Mouse (Mus musculus) embryonic facial prominence, embryonic 13.5 days (tissue): ENCODE data around the gene Bcl9l. TPM values are rescaled to one million over a fixed set of nuclear protein-coding genes. Genes with fewer than 3 reads are reported as not detected.

ENCODE experiments used
- ATAC-seq: fragments of 200-750 bp; cut with Nextera tagmentation; 2 replicates; pipeline ENCODE4 v1.8.0; 2017; ENCODE audit warnings: low read depth; ENCODE audit not compliant: insufficient number of reproducible peaks, insufficient read depth, low FRiP score, low TSS enrichment
- H3K27ac ChIP-seq: fragments of 300-500 bp; sonication (generic); 2 replicates; pipeline ENCODE4 v1.5.1; 2015; ENCODE audit warnings: moderate library complexity, mild to moderate bottlenecking, inconsistent platforms
- H3K27me3 ChIP-seq: fragments of 300-500 bp; sonication (generic); 2 replicates; pipeline ENCODE4 v1.6.1; 2015; ENCODE audit warnings: mild to moderate bottlenecking, inconsistent platforms
- H3K36me3 ChIP-seq: fragments of 300-500 bp; sonication (generic); 2 replicates; pipeline ENCODE4 v1.6.1; 2015; ENCODE audit warnings: mild to moderate bottlenecking, inconsistent platforms
- H3K4me1 ChIP-seq: fragments of 300-500 bp; sonication (generic); 2 replicates; pipeline ENCODE4 v1.6.1; 2015; ENCODE audit warnings: inconsistent platforms
- H3K4me2 ChIP-seq: fragments of 300-500 bp; sonication (generic); 2 replicates; pipeline ENCODE4 v1.6.1; 2015; ENCODE audit warnings: moderate library complexity, mild to moderate bottlenecking, inconsistent platforms
- H3K4me3 ChIP-seq: fragments of 300-500 bp; sonication (generic); 2 replicates; pipeline ENCODE4 v1.5.1; 2015; ENCODE audit warnings: mild to moderate bottlenecking, inconsistent platforms
- H3K9ac ChIP-seq: fragments of 300-500 bp; sonication (generic); 2 replicates; pipeline ENCODE4 v1.6.1; 2015; ENCODE audit warnings: mild to moderate bottlenecking, inconsistent platforms
- H3K9me3 ChIP-seq: fragments of 300-500 bp; sonication (generic); 2 replicates; pipeline ENCODE4 v1.6.1; 2016; ENCODE audit warnings: inconsistent platforms
- WGBS: fragments of 180-500 bp; shearing (Covaris S2); methylation state at CpG from one replicate; pipeline ENCODE4 v1.1.7; 2015; ENCODE audit warnings: mixed read lengths; 5-methylcytosine and 5-hydroxymethylcytosine counted together
- polyA plus RNA-seq: library from polyadenylated mRNA; unstranded; fragments of >200 nt; fragmentation: Nextera tagmentation; extraction: Ambion mirVana; gene quantifications from 2 replicates; pipeline ENCODE4 v1.2.1, GENCODE M21; 2015

Gene Bcl9l
- polyA plus RNA-seq, 1 experiment from 2014 or later: 18.2 TPM

GRCm38 (mm10) chr9:44500163-44500533 is 17.5 kb downstream of the Bcl9l start:
- H3K27me3 ChIP-seq: no peaks in the 10 kb centered on the region
- peak overlapping the region; percentile 48 for H3K4me3 ChIP-seq
- peak overlapping the region; percentile 79 for H3K4me2 ChIP-seq
- H3K9me3 ChIP-seq: no peaks in the 10 kb centered on the region
- H3K36me3 ChIP-seq: peaks cover 41% of the 10 kb centered on the region
- peaks cover 87% of the 10 kb centered on the region for H3K4me1 ChIP-seq
- ATAC-seq: no peak
- 22% methylated on average over 5 of the region's 5 CpGs for WGBS
- peak overlapping the region; percentile 99 for H3K27ac ChIP-seq
- peak overlapping the region; percentile 75 for H3K9ac ChIP-seq

- H3K9ac ChIP-seq: peak overlapping the region; percentile 75; the same call in 1 of the 2 replicates
- peaks cover 85% of the 10 kb centered on the region for H3K4me1 ChIP-seq
- peak overlapping the region; percentile 79 for H3K4me2 ChIP-seq
- 17% methylated on average over 8 of the region's 8 CpGs for WGBS
- no peaks in the 10 kb centered on the region for H3K9me3 ChIP-seq
- no peak for ATAC-seq
- H3K27ac ChIP-seq: peak overlapping the region; percentile 99
- peak overlapping the region; percentile 48 for H3K4me3 ChIP-seq
- no peaks in the 10 kb centered on the region for H3K27me3 ChIP-seq
- H3K36me3 ChIP-seq: peaks cover 46% of the 10 kb centered on the region
These were observed 18.1 kb downstream of the Bcl9l start for GRCm38 (mm10) chr9:44500638-44501175.

DNA sequence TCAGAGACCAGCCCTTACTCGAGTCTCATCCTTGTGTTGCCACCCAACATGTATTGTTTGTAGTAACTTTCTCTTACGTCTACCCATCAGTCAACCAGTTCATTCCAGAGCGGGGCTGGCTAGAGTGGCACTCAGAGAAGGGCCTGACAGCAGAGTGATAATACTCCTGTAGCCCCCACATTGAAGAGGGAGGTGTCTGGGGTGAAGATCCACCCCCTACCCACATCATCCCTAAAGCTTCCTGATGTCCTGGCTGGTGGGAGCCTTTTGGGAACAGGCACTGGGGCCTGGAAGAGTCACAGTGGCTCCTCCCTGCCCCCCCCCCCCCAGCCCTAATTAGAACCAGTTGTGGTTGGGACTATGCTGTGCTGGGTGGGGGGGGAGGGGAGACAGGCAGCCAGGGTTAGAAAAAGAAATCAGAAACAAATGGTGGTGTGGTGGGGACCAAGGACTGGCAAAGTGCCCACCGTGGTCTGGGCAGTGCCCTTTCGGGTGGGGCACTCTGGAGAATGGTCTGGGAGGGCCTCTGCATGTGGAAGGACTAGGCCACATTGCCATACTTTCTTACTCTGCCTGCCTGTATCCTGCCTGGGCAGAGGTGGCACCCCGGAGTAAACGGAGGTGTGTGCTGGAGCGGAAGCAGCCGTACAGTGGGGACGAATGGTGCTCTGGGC is 18.7 kb downstream of the Bcl9l start:
- no peak for ATAC-seq
- peak overlapping the region; percentile 79 for H3K4me2 ChIP-seq
- peaks cover 51% of the 10 kb centered on the region for H3K36me3 ChIP-seq
- H3K27me3 ChIP-seq: no peaks in the 10 kb centered on the region
- H3K9me3 ChIP-seq: no peaks in the 10 kb centered on the region
- H3K4me1 ChIP-seq: peaks cover 83% of the 10 kb centered on the region
- H3K27ac ChIP-seq: peak overlapping the region; percentile 99
- peak overlapping the region; percentile 75; the same call in 1 of the 2 replicates for H3K9ac ChIP-seq
- H3K4me3 ChIP-seq: peak overlapping the region; percentile 48
- 8% methylated on average over 10 of the region's 10 CpGs for WGBS

DNA sequence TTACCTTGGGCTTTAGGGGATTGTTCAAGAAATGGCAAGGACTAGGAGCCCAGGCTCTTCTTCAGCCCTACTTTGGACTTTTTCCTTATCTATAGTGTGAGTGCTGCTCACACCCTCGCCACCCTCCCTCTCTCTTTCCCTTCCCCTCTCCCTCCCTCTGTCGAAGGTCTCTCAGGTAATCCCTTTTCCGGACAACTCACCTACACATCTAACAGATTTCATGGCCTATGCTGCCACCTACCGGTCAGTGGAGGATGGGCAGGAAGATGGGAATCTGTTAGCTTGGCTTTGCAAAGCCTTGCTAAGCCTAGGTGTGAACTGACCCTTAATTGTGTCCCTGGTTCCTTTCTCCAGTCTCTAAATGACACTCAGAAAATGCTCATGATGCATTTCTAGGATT is 19.4 kb downstream of the Bcl9l start:
- Histone ChIP-seq H3K36me3 (peaks cover 57% of the 10 kb centered on the region), H3K9ac (peak overlapping the region; percentile 75; the same call in 1 of the 2 replicates), H3K4me1 (peaks cover 77% of the 10 kb centered on the region), H3K9me3 (no peaks in the 10 kb centered on the region), H3K4me2 (peak overlapping the region; percentile 79), H3K27ac (peak overlapping the region; percentile 99), H3K27me3 (no peaks in the 10 kb centered on the region), H3K4me3 (peak overlapping the region; percentile 48)
- no peak for ATAC-seq
- 0% methylated on average over 4 of the region's 4 CpGs for WGBS

DNA sequence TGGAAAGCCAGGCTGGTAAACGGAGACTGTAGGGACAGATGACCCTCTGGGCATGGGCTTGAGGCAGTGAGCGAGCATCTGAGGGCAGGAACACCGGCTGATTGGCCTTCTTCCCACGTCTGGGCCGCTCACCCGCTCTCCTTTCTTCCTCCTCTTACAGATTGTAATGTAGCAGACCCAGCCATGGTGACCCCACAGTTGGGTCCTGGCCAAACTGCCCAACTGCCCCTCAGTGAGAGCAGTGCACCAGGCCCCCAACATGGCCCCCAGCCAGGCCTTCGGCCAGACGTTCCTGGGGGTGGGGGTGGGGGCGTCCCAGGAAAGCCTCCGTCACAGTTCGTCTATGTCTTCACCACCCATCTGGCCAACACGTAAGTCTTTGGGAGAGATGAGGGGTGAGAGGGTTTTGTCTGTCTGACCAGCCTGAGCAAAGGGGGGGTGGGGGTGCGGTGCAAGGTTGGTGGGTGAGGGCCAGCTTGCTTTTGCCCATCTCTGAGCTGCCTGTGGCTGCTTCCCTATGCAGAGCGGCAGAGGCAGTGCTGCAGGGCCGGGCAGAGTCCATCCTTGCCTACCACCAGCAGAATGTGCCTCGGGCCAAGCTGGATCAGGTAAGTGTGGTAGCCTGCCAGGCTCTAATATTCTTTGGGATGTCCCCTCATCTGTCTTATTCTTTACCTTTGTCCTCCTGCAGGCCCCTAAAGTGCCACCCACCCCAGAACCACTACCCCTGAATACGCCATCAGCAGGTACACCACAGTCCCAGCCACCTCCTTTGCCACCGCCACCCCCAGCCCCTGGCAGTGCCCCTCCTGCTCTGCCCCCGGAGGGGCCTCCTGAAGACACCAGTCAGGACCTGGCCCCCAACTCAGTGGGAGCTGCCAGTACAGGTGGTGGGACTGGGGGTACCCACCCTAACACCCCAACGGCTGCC is 22.5 kb downstream of the Bcl9l start:
- Histone ChIP-seq H3K36me3 (peaks cover 82% of the 10 kb centered on the region), H3K4me3 (no peak overlapping the region), H3K9me3 (no peaks in the 10 kb centered on the region), H3K4me1 (peaks cover 66% of the 10 kb centered on the region), H3K4me2 (no peak overlapping the region), H3K9ac (peak overlapping the region; percentile 49; the same call in 1 of the 2 replicates), H3K27ac (peak overlapping the region; percentile 28; the same call in 1 of the 2 replicates), H3K27me3 (no peaks in the 10 kb centered on the region)
- ATAC-seq: no peak
- WGBS: 77% methylated on average over 20 of the region's 20 CpGs

DNA sequence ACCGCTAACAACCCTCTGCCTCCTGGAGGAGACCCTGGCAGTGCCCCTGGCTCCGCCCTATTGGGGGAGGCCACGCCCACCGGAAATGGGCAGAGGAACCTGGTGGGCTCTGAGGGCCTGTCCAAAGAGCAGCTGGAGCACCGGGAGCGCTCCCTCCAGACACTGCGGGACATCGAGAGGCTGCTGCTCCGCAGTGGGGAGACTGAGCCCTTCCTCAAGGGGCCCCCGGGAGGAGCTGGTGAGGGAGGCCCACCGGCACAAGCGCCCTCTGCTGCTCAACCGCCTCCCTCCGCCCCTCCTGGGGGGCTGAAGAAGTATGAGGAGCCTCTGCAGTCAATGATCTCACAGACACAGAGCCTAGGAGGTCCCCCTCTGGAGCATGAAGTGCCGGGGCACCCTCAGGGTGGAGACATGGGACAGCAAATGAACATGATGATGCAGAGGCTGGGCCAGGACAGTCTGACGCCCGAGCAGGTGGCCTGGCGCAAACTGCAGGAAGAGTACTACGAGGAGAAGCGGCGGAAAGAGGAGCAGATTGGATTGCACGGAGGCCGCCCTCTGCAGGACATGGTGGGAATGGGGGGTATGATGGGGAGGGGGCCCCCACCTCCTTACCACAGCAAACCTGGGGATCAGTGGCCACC is 23.3 kb downstream of the Bcl9l start:
- Histone ChIP-seq H3K4me1 (peaks cover 66% of the 10 kb centered on the region), H3K4me2 (no peak overlapping the region), H3K4me3 (no peak overlapping the region), H3K27ac (no peak overlapping the region), H3K36me3 (peaks cover 77% of the 10 kb centered on the region), H3K9me3 (no peaks in the 10 kb centered on the region), H3K27me3 (no peaks in the 10 kb centered on the region), H3K9ac (peak overlapping the region; percentile 6; the same call in 1 of the 2 replicates)
- ATAC-seq: no peak
- 61% methylated on average over 23 of the region's 23 CpGs for WGBS

DNA sequence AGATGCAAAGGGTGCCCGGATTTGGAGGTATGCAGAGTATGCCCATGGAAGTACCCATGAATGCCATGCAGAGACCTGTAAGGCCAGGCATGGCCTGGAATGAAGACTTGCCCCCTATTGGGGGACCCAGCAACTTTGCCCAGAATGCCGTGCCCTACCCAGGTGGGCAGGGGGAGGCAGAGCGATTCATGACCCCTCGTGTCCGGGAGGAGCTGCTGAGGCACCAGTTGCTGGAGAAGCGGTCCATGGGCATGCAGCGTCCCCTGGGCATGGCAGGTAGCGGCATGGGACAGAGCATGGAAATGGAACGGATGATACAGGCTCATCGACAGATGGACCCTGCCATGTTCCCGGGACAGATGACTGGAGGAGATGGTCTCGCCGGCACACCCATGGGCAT is 23.9 kb downstream of the Bcl9l start:
- Histone ChIP-seq H3K4me3 (no peak overlapping the region), H3K9ac (no peak overlapping the region), H3K27ac (no peak overlapping the region), H3K4me2 (no peak overlapping the region), H3K27me3 (no peaks in the 10 kb centered on the region), H3K9me3 (no peaks in the 10 kb centered on the region), H3K4me1 (peaks cover 66% of the 10 kb centered on the region), H3K36me3 (peaks cover 73% of the 10 kb centered on the region)
- 93% methylated on average over 13 of the region's 13 CpGs for whole genome bisulfite sequencing
- ATAC-seq: no peak

GRCm38 (mm10) chr9:44507345-44507744 is 24.7 kb downstream of the Bcl9l start:
- no peaks in the 10 kb centered on the region for H3K27me3 ChIP-seq
- H3K9me3 ChIP-seq: no peaks in the 10 kb centered on the region
- no peak for ATAC-seq
- no peak overlapping the region for H3K4me3 ChIP-seq
- peaks cover 65% of the 10 kb centered on the region for H3K4me1 ChIP-seq
- no peak overlapping the region for H3K27ac ChIP-seq
- no peak overlapping the region for H3K9ac ChIP-seq
- H3K36me3 ChIP-seq: peaks cover 72% of the 10 kb centered on the region
- WGBS: 90% methylated on average over 6 of the region's 6 CpGs
- no peak overlapping the region for H3K4me2 ChIP-seq

DNA sequence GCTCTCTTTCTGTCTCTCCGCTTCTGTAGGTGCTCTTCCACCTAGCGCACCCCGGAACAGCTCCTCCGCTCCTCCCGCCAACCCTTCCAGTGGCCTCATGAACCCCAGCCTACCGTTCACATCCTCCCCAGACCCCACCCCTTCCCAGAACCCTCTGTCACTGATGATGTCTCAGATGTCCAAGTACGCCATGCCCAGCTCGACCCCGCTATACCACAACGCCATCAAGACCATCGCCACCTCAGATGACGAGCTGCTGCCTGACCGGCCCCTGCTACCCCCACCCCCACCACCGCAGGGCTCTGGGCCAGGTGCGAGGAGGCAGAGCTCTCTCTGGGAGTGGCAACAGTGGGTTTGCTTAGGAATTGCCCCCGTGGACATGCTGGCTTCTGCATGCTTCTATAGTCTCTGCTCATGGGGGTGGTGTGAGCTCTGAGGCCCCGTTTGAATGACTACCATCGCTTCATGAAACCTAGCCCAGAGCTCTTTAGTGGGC is 25.5 kb downstream of the Bcl9l start:
- no peak overlapping the region for H3K27ac ChIP-seq
- no peak overlapping the region for H3K9ac ChIP-seq
- H3K9me3 ChIP-seq: no peaks in the 10 kb centered on the region
- H3K27me3 ChIP-seq: no peaks in the 10 kb centered on the region
- H3K36me3 ChIP-seq: peaks cover 63% of the 10 kb centered on the region
- H3K4me1 ChIP-seq: peaks cover 66% of the 10 kb centered on the region
- no peak for ATAC-seq
- no peak overlapping the region for H3K4me3 ChIP-seq
- no peak overlapping the region for H3K4me2 ChIP-seq
- 80% methylated on average over 18 of the region's 18 CpGs for WGBS

DNA sequence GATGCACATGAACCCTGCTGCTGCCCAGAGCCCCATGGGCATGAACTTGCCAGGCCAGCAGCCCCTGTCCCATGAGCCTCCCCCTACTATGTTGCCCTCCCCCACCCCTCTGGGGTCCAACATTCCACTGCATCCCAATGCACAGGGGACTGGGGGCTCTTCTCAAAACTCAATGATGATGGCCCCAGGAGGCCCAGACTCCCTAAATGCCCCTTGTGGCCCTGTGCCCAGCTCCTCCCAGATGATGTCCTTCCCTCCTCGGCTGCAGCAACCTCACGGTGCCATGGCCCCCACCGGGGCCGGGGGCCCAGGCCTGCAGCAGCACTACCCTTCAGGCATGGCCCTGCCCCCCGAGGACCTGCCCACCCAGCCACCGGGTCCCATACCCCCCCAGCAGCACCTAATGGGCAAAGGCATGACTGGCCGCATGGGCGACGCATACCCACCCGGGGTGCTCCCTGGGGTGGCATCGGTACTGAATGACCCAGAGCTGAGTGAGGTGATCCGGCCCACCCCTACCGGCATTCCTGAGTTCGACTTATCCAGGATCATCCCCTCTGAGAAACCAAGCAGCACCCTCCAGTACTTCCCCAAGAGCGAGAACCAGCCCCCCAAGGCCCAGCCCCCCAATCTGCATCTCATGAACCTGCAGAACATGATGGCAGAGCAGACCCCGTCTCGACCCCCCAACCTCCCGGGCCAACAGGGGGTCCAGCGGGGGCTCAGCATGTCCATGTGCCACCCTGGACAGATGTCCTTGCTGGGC is 26.3 kb downstream of the Bcl9l start:
- H3K27me3 ChIP-seq: no peaks in the 10 kb centered on the region
- peaks cover 67% of the 10 kb centered on the region for H3K4me1 ChIP-seq
- H3K27ac ChIP-seq: peak overlapping the region; percentile 77
- H3K4me2 ChIP-seq: peak overlapping the region; percentile 54
- WGBS: 81% methylated on average over 19 of the region's 19 CpGs
- peaks cover 56% of the 10 kb centered on the region for H3K36me3 ChIP-seq
- ATAC-seq: no peak
- no peaks in the 10 kb centered on the region for H3K9me3 ChIP-seq
- H3K4me3 ChIP-seq: peak overlapping the region; percentile 28; the same call in 1 of the 2 replicates
- H3K9ac ChIP-seq: peak overlapping the region; percentile 57
